Mouse (Mus musculus) cerebellum, adult 2 months (tissue): ENCODE data around the gene Ppp5c.

ENCODE experiments used
- CTCF ChIP-seq: fragments of 200-500 bp; IDR thresholded peaks from 2 replicates; pipeline ENCODE4 v1.5.1; 2011; ENCODE audit warnings: low read depth, mild to moderate bottlenecking, control low read depth, low read length, moderate library complexity, borderline replicate concordance; ENCODE audit not compliant: insufficient read depth
- POLR2A ChIP-seq: fragments of 200-500 bp; IDR thresholded peaks from 2 replicates; pipeline ENCODE4 v1.6.1; 2011; ENCODE audit warnings: low read length, control low read depth, borderline replicate concordance; ENCODE audit not compliant: insufficient read depth

DNA sequence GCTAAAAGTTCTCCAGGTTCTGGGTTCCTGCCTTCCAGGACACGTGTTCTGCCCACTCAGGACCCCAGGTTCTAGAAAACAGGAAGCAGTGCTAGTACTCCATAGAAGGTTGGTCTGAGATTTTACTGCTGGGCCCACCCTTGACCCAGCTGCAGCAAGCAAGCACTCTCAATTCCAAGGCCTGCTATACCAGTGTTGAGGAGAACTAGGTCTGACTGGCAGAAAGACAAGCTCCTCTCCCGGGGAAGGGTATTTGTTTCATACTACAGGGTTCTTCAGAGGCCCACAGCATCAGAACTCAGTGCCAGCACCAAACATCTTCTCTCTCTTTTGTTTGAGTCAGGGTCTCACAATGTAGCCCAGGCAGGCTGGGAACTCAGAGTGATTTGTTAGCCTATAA lies 9.8 kb downstream of the Ppp5c start:
- no peak for TF ChIP-seq CTCF
- no peak for TF ChIP-seq POLR2A
